Mouse (Mus musculus) small intestine, adult 2 months (tissue): ENCODE measurements around the gene Desi1.

Source experiments
- CTCF ChIP-seq: fragments of 200-500 bp; IDR thresholded peaks from 2 replicates; pipeline ENCODE4 v1.5.1; 2012; ENCODE audit warnings: low read depth, mild to moderate bottlenecking, control low read depth, inconsistent platforms, low read length, moderate library complexity, mixed read lengths; ENCODE audit not compliant: insufficient replicate concordance, insufficient read length; ENCODE audit errors: extremely low read depth
- POLR2A ChIP-seq: fragments of 200-500 bp; IDR thresholded peaks from 2 replicates; pipeline ENCODE4 v1.6.1; 2012; ENCODE audit warnings: low read depth, mild to moderate bottlenecking, control low read depth, inconsistent platforms, low read length, moderate library complexity

- TF ChIP-seq CTCF (no peak), POLR2A (no peak)
Measured at GRCm38 (mm10) chr15:81954716-81955115, 78.9 kb downstream of the Desi1 start.
